Mouse (Mus musculus) MEL (cell line): Measurements from ENCODE around the gene Cbx3. TPM values are rescaled to one million over a fixed set of nuclear protein-coding genes. Genes with fewer than 3 reads are reported as not detected.

Experiments
- DNase-seq: peaks from one replicate; pipeline ENCODE4 v3.0.0; 2011; ENCODE audit warnings: low read depth, low spot score
- H3K27ac ChIP-seq: 2 replicates; pipeline ENCODE4 v1.5.1; 2012; ENCODE audit warnings: low read depth, mild to moderate bottlenecking, control low read depth, low read length, moderate library complexity; ENCODE audit not compliant: control insufficient read depth
- H3K27me3 ChIP-seq, 2 experiments: fragments of 150-350 bp in 1 of 2; sonication (generic) in 1 of 2; 2 replicates each; pipeline ENCODE4 v1.6.1; 2012; ENCODE audit warnings: low read length in 2 of 2, mild to moderate bottlenecking in 2 of 2, improper control_type of control experiment in 1 of 2, moderate library complexity in 1 of 2; ENCODE audit not compliant: insufficient read depth in 2 of 2, control insufficient read depth in 1 of 2
- H3K36me3 ChIP-seq, 2 experiments: 2 replicates each; pipeline ENCODE4 v1.6.1; 2012 to 2014; ENCODE audit warnings: low read length in 2 of 2, improper control_type of control experiment in 1 of 2, inconsistent platforms in 1 of 2, mild to moderate bottlenecking in 1 of 2; ENCODE audit not compliant: insufficient read depth in 2 of 2, control insufficient read depth in 1 of 2
- H3K4me1 ChIP-seq, 2 experiments: fragments of 150-350 bp in 1 of 2; sonication (generic) in 1 of 2; 2 replicates each; pipeline ENCODE4 v1.6.1; 2012; ENCODE audit warnings: low read length in 2 of 2, improper control_type of control experiment in 1 of 2, mild to moderate bottlenecking in 1 of 2; ENCODE audit not compliant: insufficient read depth in 2 of 2, control insufficient read depth in 1 of 2
- H3K4me3 ChIP-seq, 2 experiments: fragments of 150-350 bp in 1 of 2; sonication (generic) in 1 of 2; 2 replicates each; pipeline ENCODE4 v1.5.1; 2012; ENCODE audit warnings: low read depth in 2 of 2, low read length in 2 of 2, mild to moderate bottlenecking in 2 of 2, moderate library complexity in 2 of 2, control low read depth in 1 of 2, improper control_type of control experiment in 1 of 2; ENCODE audit not compliant: control insufficient read depth in 1 of 2, insufficient read depth in 1 of 2
- H3K79me2 ChIP-seq: 2 replicates; pipeline ENCODE4 v1.6.1; 2012; ENCODE audit warnings: mild to moderate bottlenecking, low read length, moderate library complexity; ENCODE audit not compliant: control insufficient read depth, poor library complexity, insufficient read depth
- H3K9ac ChIP-seq: 2 replicates; pipeline ENCODE4 v1.6.1; 2012; ENCODE audit warnings: low read depth, mild to moderate bottlenecking, control low read depth, low read length, moderate library complexity; ENCODE audit not compliant: control insufficient read depth, poor library complexity, severe bottlenecking
- H3K9me3 ChIP-seq: fragments of 150-350 bp; sonication (generic); replicated peaks from 2 replicates; pipeline ENCODE4 v1.6.1; 2012; ENCODE audit warnings: mild to moderate bottlenecking, low read length, improper control_type of control experiment, moderate library complexity; ENCODE audit not compliant: insufficient read depth
- BHLHE40 ChIP-seq: IDR thresholded peaks from 2 replicates; pipeline ENCODE4 v1.6.1; 2012; ENCODE audit warnings: low read depth, mild to moderate bottlenecking, inconsistent platforms, low read length, improper control_type of control experiment, borderline replicate concordance
- CHD2 ChIP-seq: IDR thresholded peaks from 2 replicates; pipeline ENCODE4 v1.6.1; 2011; ENCODE audit warnings: low read length, improper control_type of control experiment
- E2F4 ChIP-seq: IDR thresholded peaks from 2 replicates; pipeline ENCODE4 v1.6.1; 2011; ENCODE audit warnings: low read depth, low read length, improper control_type of control experiment, borderline replicate concordance
- ELF1 ChIP-seq: IDR thresholded peaks from 2 replicates; pipeline ENCODE4 v1.6.1; 2014; ENCODE audit warnings: low read depth, mild to moderate bottlenecking, inconsistent platforms, low read length, improper control_type of control experiment, moderate library complexity
- ETS1 ChIP-seq: IDR thresholded peaks from 2 replicates; pipeline ENCODE4 v1.6.1; 2012; ENCODE audit warnings: low read depth, mild to moderate bottlenecking, inconsistent platforms, low read length, improper control_type of control experiment, moderate library complexity
- JUND ChIP-seq: IDR thresholded peaks from 2 replicates; pipeline ENCODE4 v1.6.1; 2011; ENCODE audit warnings: low read depth, mild to moderate bottlenecking, improper control_type of control experiment, low read length
- KAT2A ChIP-seq: conservative IDR thresholded peaks from 2 replicates; pipeline ENCODE4 v1.6.1; 2012; ENCODE audit warnings: low read depth, low read length, improper control_type of control experiment, inconsistent platforms
- MAFK ChIP-seq: IDR thresholded peaks from 2 replicates; pipeline ENCODE4 v1.6.1; 2011; ENCODE audit warnings: low read depth, mild to moderate bottlenecking, low read length, improper control_type of control experiment, borderline replicate concordance
- MAX ChIP-seq: IDR thresholded peaks from 2 replicates; pipeline ENCODE4 v1.6.1; 2011; ENCODE audit warnings: low read length, improper control_type of control experiment
- MAZ ChIP-seq: IDR thresholded peaks from 2 replicates; pipeline ENCODE4 v1.6.1; 2012; ENCODE audit warnings: low read depth, mild to moderate bottlenecking, inconsistent platforms, low read length, improper control_type of control experiment
- MXI1 ChIP-seq: IDR thresholded peaks from 2 replicates; pipeline ENCODE4 v1.6.1; 2011; ENCODE audit warnings: mild to moderate bottlenecking, low read depth, low read length, improper control_type of control experiment
- MYC ChIP-seq: IDR thresholded peaks from 2 replicates; pipeline ENCODE4 v1.6.1; 2011; ENCODE audit warnings: low read depth, mild to moderate bottlenecking, low read length, improper control_type of control experiment, moderate library complexity
- POLR2A ChIP-seq, 2 experiments: IDR thresholded peaks; 2 replicates each; pipeline ENCODE4 v1.6.1; 2011 to 2012; ENCODE audit warnings: low read length in 2 of 2, mild to moderate bottlenecking in 2 of 2, control low read depth in 1 of 2, improper control_type of control experiment in 1 of 2, low read depth in 1 of 2, moderate library complexity in 1 of 2; ENCODE audit not compliant: control insufficient read depth in 1 of 2, insufficient read depth in 1 of 2, poor library complexity in 1 of 2
- POLR2AphosphoS2 ChIP-seq: IDR thresholded peaks from 2 replicates; pipeline ENCODE4 v1.6.1; 2011; ENCODE audit warnings: low read length, improper control_type of control experiment
- RAD21 ChIP-seq: IDR thresholded peaks from 2 replicates; pipeline ENCODE4 v1.6.1; 2011; ENCODE audit warnings: mild to moderate bottlenecking, low read depth, low read length, improper control_type of control experiment
- RCOR1 ChIP-seq: IDR thresholded peaks from 2 replicates; pipeline ENCODE4 v1.6.1; 2012; ENCODE audit warnings: low read depth, mild to moderate bottlenecking, inconsistent platforms, low read length, improper control_type of control experiment
- SIN3A ChIP-seq: IDR thresholded peaks from 2 replicates; pipeline ENCODE4 v1.6.1; 2012; ENCODE audit warnings: low read length, improper control_type of control experiment, inconsistent platforms
- SMC3 ChIP-seq: IDR thresholded peaks from 2 replicates; pipeline ENCODE4 v1.6.1; 2011; ENCODE audit warnings: low read depth, low read length, improper control_type of control experiment
- TAL1 ChIP-seq: IDR thresholded peaks from 2 replicates; pipeline ENCODE4 v1.6.1; 2012; ENCODE audit warnings: mild to moderate bottlenecking, inconsistent platforms, low read length, moderate library complexity, mixed read lengths
- UBTF ChIP-seq: IDR thresholded peaks from 2 replicates; pipeline ENCODE4 v1.6.1; 2012; ENCODE audit warnings: low read depth, mild to moderate bottlenecking, inconsistent platforms, low read length, improper control_type of control experiment, moderate library complexity, borderline replicate concordance; ENCODE audit not compliant: insufficient read depth
- USF1 ChIP-seq: IDR thresholded peaks from 2 replicates; pipeline ENCODE4 v1.6.1; 2014; ENCODE audit warnings: low read depth, mild to moderate bottlenecking, inconsistent platforms, low read length, improper control_type of control experiment, moderate library complexity
- USF2 ChIP-seq, 2 experiments: IDR thresholded peaks; 2 replicates each; pipeline ENCODE4 v1.6.1; 2011 to 2012; ENCODE audit warnings: improper control_type of control experiment in 2 of 2, low read length in 2 of 2, borderline replicate concordance in 1 of 2, inconsistent platforms in 1 of 2, low read depth in 1 of 2, mild to moderate bottlenecking in 1 of 2; ENCODE audit not compliant: insufficient read depth in 1 of 2
- ZC3H11A ChIP-seq: IDR thresholded peaks from 2 replicates; pipeline ENCODE4 v1.6.1; 2012; ENCODE audit warnings: low read depth, mild to moderate bottlenecking, inconsistent platforms, low read length, improper control_type of control experiment
- ZKSCAN1 ChIP-seq: IDR thresholded peaks from 2 replicates; pipeline ENCODE4 v1.6.1; 2012; ENCODE audit warnings: low read depth, mild to moderate bottlenecking, inconsistent platforms, low read length, improper control_type of control experiment, moderate library complexity
- ZMIZ1 ChIP-seq: IDR thresholded peaks from 2 replicates; pipeline ENCODE4 v1.6.1; 2012; ENCODE audit warnings: low read depth, mild to moderate bottlenecking, inconsistent platforms, low read length, improper control_type of control experiment, moderate library complexity
- polyA plus RNA-seq, 2 experiments: library from polyadenylated mRNA; stranded (reverse) in 1 of 2; unstranded in 1 of 2; fragments of >175 nt in 1 of 2; fragments of >200 nt in 1 of 2; gene quantifications; 2 replicates each; pipeline versions ENCODE4 v1.2.1 to v1.2.4; 2012; ENCODE audit warnings: low replicate concordance in 2 of 2, low read depth in 1 of 2; ENCODE audit not compliant: insufficient read length in 2 of 2, insufficient read depth in 1 of 2, missing spikeins in 1 of 2
- total RNA-seq: library from RNA; depleted of rRNA; stranded (reverse); fragments of 300-350 nt; gene quantifications from 2 replicates; pipeline ENCODE4 v1.2.3, GENCODE M21; 2012

Gene Cbx3
- total and polyA plus RNA-seq, 3 experiments: 177 to 250 TPM; not detected in 1

- TF ChIP-seq UBTF: no peak
- no peak for TF ChIP-seq ELF1
Measured at GRCm38 (mm10) chr6:51454949-51455348, 15.2 kb upstream of the Cbx3 start (continued).

DNA sequence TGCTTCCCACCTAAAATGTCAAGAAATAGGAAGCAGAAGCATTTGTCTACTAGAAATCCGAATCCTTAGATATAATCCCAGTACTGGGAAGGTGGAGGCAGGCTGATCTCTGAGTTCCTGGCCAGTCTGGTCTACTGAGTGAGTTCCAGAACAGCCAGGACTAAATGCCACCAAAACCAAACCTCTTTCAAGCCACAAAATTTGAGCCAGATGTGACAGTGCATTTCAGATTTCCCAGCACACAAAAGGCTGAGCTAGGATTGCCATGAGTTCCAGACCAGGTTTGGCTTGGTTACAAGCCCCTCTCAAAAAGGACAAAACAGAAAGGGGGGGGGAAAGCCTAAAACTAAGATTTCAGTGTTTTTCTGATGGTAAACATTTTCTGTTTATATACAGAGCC is 14.0 kb upstream of the Cbx3 start:
- DNase-seq: no peak
- no peak overlapping the region for H3K27ac ChIP-seq
- H3K9ac ChIP-seq: no peak overlapping the region
- TF ChIP-seq RAD21: no peak
- peak; percentile 75 for TF ChIP-seq POLR2AphosphoS2
- peaks cover 6 to 7% of the 10 kb centered on the region in 2 experiments for H3K36me3 ChIP-seq
- no peak overlapping the region for H3K4me3 ChIP-seq
- no peaks in the 10 kb centered on the region for H3K4me1 ChIP-seq
- no peaks in the 10 kb centered on the region for H3K79me2 ChIP-seq
- no peaks in the 10 kb centered on the region for H3K9me3 ChIP-seq
- no peaks in the 10 kb centered on the region for H3K27me3 ChIP-seq

- no peaks in the 10 kb centered on the region for H3K4me1 ChIP-seq
Measured at GRCm38 (mm10) chr6:51457283-51457682, 12.9 kb upstream of the Cbx3 start.

GRCm38 (mm10) chr6:51457770-51458387 is 12.3 kb upstream of the Cbx3 start:
- Histone ChIP-seq H3K36me3 (peaks cover 18 to 22% of the 10 kb centered on the region in 2 experiments), H3K79me2 (no peaks in the 10 kb centered on the region), H3K4me3 (no peak overlapping the region), H3K9me3 (no peaks in the 10 kb centered on the region), H3K9ac (no peak overlapping the region), H3K27ac (no peak overlapping the region), H3K4me1 (no peaks in the 10 kb centered on the region), H3K27me3 (no peaks in the 10 kb centered on the region)
- peak; percentile 55 for DNase-seq
- no peak for TF ChIP-seq USF1
- TF ChIP-seq MXI1: no peak
- no peak for TF ChIP-seq MAFK
- no peak for TF ChIP-seq ETS1
- TF ChIP-seq ZC3H11A: no peak
- no peak for TF ChIP-seq KAT2A
- no peak for TF ChIP-seq E2F4
- peak; percentile 11; the same call in 1 of the 2 replicates for TF ChIP-seq CHD2
- TF ChIP-seq TAL1: no peak
- no peak for TF ChIP-seq RCOR1
- no peak for TF ChIP-seq MAX
- no peak for TF ChIP-seq MYC
- TF ChIP-seq MAZ: no peak
- TF ChIP-seq JUND: no peak
- TF ChIP-seq BHLHE40: no peak
- 0 out of 2 replicates have a peak, but pooled peaks have one; percentile 55 for TF ChIP-seq SIN3A
- TF ChIP-seq USF2 (IDR thresholded peaks at IDR 0.05; ENCODE audit: borderline replicate concordance in 1 of 2, insufficient read depth in 1 of 2, low read depth in 1 of 2, low read length in 2 of 2): no peak
- TF ChIP-seq ZKSCAN1: peak; percentile 28; the same call in 1 of the 2 replicates
- peak in 1 of 2 experiments; percentile 44; a peak in 1 of 4 replicates for TF ChIP-seq POLR2A (IDR thresholded peaks at IDR 0.05; ENCODE audit: control insufficient read depth in 1 of 2, insufficient read depth in 1 of 2, low read depth in 1 of 2, low read length in 2 of 2, poor library complexity in 1 of 2)

More at GRCm38 (mm10) chr6:51457283-51457682, 12.9 kb upstream of the Cbx3 start:
- Histone ChIP-seq H3K9ac (no peak overlapping the region), H3K79me2 (no peaks in the 10 kb centered on the region), H3K27me3 (no peaks in the 10 kb centered on the region), H3K9me3 (no peaks in the 10 kb centered on the region), H3K36me3 (peaks cover 16 to 17% of the 10 kb centered on the region in 2 experiments), H3K27ac (no peak overlapping the region), H3K4me3 (no peak overlapping the region)
- DNase-seq: peak; percentile 57
- TF ChIP-seq ZMIZ1: no peak
- peak; percentile 8; the same call in 1 of the 2 replicates for TF ChIP-seq SMC3
